Mouse (Mus musculus): Measurements from ENCODE around the gene Stat5a.

GRCm38 (mm10) chr11:100861836-100862235, 2.7 kb downstream of the Stat5a start:
- TF ChIP-seq CTCF (IDR thresholded peaks at IDR 0.05; ENCODE audit: low read depth) = no peak
- TF ChIP-seq EP300 (IDR thresholded peaks at IDR 0.05; ENCODE audit: low read depth) = no peak
